Mouse (Mus musculus) fat pad, adult 2 months (tissue): ENCODE data around the gene Tfpi.
"Not testable (repeated sequence)": the region's sequence is repeated elsewhere in the genome, so short reads cannot be mapped to it uniquely, and the experiment has no call there.

Source experiments
- DNase-seq: peaks from one replicate; pipeline ENCODE4 v3.0.0-alpha.2; 2011; ENCODE audit warnings: low read depth, low spot score; ENCODE audit errors: extremely low read depth

The Tfpi gene

DNA sequence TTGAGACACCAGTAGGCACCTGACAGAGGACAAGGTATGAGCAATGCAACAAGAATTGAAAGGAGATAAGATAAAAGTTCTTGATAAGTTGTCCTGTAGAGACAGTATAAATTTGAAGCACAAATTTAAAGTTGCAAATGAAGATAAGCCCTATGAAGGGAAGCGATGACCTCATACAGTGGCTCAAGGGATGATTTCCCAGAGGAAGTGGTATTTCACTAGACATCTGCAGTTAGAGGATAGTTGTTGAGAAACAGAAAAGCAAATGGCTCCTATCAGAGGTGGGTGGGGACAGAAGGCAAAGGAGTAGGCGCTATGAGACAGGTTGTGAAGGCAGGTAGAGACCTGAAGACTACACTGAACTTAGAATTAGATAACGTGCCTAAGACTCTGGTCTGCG, 83.3 kb downstream of the Tfpi start:
- no peak for DNase-seq

DNA sequence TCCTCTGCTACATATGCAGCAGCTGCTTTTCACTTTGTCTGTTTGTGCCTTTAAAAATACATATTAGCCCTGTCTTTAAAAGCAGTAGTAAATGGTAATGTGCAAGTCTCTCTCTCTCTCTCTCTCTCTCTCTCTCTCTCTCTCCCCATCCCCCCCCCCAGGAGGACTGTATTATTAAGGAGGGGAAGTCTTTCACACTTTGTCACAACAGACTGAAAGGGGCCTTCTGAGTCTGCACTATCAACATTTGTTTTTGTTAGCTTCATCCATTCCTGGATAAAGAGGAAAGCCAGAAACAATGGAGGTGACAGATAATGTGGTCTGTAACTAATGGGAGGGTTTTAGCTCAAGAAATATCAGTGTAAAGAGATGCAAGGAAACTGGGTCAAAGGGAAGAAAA, 87.5 kb downstream of the Tfpi start:
- no peak for DNase-seq

DNA sequence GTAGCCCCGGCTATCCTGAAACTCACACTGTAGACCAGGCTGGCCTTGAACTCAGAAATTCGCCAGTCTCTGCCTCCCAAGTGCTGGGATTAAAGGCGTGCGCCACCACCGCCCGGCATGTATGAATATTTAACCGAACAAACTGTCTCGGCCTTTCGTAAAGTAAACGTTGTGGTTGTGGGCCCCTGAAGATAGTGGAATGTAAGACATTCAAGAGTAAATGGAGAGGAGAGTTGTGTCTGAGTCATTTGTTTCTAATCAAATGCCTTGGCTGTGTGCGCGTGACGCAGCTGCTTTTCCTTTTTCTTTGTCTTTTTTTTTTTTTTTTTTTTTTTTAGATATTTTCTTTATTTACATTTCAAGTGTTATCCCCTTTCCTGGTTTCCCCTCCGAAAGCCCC, 88.0 kb downstream of the Tfpi start:
- DNase-seq = not testable (repeated sequence)

DNA sequence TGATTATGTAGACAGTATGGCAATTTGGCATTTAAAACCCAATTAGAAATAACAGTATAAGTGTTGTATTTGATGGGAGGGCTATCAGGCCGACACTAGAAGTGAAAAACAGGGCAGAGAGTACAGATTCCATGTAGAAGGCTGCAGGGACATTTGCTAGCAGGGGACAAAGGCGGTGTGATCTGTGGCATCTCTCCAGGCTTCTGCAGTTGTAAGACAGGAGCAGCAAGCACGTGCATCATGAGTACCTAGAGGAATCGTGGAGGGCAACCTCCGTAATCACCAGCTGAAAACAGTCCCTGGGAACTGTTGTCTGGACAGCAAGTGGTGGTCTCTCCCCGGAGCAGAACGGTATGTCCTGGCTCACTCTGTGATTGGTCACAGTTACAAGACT, 88.6 kb downstream of the Tfpi start:
- DNase-seq = no peak

DNA sequence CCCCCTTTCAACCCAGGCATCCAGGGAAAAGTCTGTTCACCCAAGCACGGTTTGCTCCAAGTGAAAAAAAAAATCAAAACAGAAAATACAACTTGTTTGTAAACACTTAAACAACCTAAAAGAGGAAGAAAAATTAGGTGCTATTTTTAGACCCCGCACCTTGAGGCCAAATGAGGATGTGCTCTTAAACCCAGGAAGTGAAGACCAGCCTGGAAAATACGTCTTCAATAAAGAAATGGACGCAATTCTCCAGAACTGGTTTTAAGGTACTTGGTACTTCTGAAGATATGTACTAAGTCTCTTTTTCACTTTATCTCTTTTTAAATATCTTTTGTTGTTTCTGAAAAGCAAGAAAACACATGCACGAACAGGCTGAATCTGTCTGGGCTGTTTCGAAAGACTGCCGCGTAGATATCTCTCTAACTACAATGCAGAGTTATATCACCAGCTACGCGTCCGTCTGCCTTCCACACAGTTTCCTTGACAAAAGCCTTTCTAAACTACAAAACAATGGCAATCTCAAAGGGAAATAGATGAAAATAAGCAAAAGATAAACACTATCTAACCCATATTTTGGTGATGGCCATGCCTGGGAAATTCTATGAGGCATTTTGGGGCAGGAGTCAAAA, 89.1 kb downstream of the Tfpi start:
- no peak for DNase-seq

DNA sequence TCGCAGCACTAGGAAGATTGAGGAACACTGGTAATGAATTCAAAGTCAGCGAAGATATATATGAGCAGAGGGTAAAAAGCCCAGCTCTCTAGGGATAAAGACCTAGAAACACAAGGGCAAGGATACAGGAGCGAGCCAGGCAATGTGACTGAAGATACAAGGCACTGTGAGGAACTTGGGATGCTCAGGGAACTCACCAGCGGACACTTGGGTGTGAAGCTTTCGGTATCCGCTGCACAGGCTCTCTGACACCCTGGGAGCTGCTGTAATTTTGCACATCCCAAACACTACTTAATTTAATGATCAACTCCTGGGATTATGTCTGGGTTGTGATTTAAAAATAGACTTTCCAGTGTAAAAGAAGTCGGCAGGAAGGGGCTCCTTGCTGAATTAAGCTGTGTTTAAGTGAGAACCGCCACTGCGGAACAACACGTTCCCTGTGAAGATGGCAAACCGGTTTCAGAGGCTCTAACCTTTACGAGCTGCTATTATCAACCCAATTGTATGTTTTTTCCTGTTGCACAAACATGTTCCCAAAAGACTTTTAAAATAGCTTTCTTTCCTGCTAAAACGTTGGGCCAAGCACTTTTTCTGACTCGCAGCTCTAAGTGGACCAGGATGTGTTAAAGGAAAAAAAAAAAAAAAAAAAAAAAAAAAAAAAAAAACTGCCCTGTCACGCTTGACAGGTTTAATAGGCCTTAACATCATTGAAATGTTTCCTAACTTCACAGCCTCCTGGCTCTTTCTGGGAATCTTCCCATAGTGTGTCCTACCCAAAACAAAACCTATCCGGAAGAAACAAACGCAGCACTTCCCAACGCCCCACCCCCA, 89.8 kb downstream of the Tfpi start:
- no peak for DNase-seq

DNA sequence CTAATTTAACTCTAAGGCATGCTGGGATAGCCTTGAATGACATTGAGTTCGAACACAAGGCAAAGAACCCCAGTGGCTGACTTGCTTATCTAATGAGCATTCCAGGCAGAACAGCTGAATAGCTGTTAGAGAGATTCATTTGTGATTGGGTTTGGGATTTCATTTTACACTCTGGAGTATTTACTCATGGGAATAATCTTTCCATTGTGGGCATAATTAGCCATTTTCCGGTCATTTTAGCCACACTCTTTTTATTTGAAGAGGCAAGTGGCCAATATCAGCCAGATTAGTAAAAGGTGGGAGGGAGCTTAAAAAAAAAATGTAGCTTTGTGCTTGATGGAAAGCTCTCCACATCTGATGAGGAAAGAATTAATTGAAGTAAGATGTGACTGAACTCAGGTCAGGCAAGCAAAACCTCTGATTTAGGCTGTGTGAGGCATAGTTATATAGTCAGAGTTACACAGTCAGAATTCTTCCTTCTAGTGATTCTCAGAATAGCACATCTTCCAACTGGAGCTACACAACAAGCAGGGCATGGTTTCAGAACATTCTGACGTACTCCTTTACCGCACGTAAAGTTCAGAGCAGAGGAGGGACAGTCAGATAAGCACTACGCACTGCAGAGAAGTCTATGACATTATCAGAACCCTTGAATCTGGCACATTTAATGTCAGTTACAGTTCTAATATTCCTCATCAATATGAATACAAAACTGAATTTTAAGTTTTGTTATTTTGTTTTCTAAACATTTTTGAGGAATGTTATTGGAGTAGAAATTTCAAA, 91.5 kb downstream of the Tfpi start:
- no peak for DNase-seq

DNA sequence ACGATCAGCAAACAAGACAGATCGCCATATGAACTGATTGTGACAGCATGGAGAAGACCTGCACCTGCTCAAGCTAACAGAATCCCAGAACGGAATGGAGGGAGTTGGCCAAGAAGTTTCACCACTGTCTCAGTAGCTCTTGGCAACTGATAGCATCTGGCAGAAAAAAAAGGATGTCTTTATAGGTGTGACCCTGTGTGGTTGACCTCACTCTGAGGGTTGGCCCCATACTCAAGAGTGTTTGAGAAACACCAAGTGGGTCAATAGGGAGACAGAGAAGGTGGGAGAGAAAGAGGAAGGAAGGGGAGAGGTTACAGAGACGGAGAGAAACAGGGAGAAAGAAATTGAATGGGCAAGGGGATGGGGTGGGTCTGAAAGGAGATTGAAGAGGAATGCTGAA, 92.7 kb downstream of the Tfpi start:
- no peak for DNase-seq
